Mouse (Mus musculus) retina, postnatal 7 days (tissue): ENCODE data around the gene Hk2.
"Not testable (repeated sequence)": the region's sequence is repeated elsewhere in the genome, so short reads cannot be mapped to it uniquely, and the experiment has no call there.

Experiments used
- DNase-seq: peaks from one replicate; pipeline ENCODE4 v3.0.0-alpha.2; 2012; ENCODE audit warnings: low read depth, low spot score

The Hk2 gene

GRCm38 (mm10) chr6:82689474-82689873 is 84.8 kb downstream of the Hk2 start:
- no peak for DNase-seq

GRCm38 (mm10) chr6:82688586-82688985 is 85.7 kb downstream of the Hk2 start:
- not testable (repeated sequence) for DNase-seq

- no peak for DNase-seq
Measured at GRCm38 (mm10) chr6:82684136-82684535, 90.1 kb downstream of the Hk2 start.

- not testable (repeated sequence) for DNase-seq
Measured at GRCm38 (mm10) chr6:82679286-82679685, 95.0 kb downstream of the Hk2 start.

- DNase-seq = not testable (repeated sequence)
Measured at GRCm38 (mm10) chr6:82677629-82678028, 96.6 kb downstream of the Hk2 start.
